Mouse (Mus musculus) kidney, postnatal 25 days (tissue): ENCODE measurements around the gene Xntrpc.
"Not testable (repeated sequence)": the region's sequence is repeated elsewhere in the genome, so short reads cannot be mapped to it uniquely, and the experiment has no call there.

Experiments
- DNase-seq, 2 experiments: peaks; one replicate each; pipeline ENCODE4 v3.0.0; 2021; ENCODE audit warnings: mixed read lengths in 2 of 2

The Xntrpc gene

DNA sequence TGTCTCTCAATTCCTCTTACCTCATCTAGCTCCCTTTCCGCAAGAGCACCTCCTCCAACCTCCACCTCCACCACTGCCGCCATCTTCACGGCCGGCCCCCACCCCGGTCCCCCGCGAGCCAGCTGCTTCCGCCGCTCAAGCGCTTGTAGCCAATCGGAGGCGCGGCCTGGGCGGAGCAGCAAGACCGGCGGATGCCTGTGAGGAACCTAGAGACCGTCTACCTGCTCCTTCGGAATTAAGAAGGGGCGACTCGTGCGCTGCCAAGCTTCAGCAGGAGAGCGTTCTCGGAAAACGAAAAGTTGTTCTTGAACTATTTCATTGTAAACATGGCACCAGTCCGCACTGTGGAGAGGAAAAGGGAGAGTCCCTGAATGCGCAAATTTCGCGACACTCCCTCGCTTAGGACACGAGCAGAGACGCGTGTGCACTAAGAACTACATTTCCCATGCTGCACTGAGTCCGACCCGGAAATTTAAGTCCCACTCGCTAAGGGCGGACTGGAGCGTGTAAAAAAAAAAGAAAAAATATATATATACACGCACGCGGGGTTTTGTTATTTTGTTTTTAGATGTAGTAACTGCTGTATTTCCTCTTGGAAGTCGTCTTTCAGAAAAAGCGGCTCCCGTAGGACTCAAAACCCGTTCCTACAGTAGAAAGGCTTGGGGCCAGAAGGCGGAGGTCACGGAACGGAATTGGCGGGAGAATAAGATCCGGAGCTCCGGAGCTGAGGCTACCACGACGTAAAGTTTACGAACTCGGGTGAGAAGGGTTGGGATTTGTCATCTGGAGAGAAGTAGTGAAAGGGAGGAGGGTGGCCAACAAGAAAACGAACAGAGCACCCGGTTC lies at the start of gene Xntrpc, which contains the start of the genes Rnf121 and Xndc1:
Xntrpc (plus strand) TSS at position 668 of the 846 bp plus-strand sequence.
Rnf121 (minus strand) TSS at position 424 of the 846 bp plus-strand sequence.
Xndc1 (plus strand) TSS at position 466 of the 846 bp plus-strand sequence.
- peak; percentile 92 to 97 for DNase-seq

DNA sequence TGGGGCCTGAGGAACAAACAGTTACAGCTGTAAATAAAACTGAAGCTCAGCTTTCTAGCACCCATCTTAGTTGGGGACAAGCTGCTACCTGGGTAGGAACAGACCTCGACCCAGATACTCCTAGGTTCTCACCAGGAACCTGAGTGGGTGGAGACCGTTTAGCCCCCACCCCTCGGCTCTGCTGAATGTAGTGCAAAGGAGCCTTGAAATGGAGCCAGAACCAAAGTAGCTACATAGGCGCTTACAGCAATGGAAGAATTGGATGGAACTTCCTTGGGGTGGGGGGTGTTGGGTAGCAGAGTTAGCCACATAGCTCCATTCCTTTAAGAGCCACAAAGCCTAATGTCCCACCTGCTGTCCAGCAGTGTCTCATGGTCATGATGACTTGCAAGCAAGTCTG lies 48.6 kb upstream of the Xntrpc start:
- no peak for DNase-seq

DNA sequence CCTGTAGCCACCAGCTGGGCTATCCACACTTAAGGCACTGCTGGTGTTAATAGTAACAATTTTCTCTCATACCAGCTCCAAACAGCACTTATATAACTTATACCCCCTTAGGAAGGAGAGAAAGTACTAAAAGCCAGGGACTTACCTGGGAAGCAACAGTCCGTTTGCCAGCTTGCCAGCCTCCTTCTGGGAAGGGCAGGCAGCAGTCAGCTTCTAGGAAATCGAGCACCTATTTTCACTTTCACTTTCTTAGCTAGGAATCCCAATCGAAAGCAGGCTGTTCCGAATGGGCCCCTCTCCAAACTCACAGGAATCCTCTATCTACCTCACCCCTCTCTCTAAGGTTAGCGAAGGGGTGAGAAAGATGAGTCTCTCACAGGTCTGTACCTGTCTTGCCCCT lies 48.1 kb upstream of the Xntrpc start:
- peak; percentile 31 to 65 for DNase-seq

GRCm38 (mm10) chr7:102018034-102018433 lies 47.5 kb upstream of the Xntrpc start:
- peak; percentile 54 to 69 for DNase-seq

GRCm38 (mm10) chr7:102018590-102018989 lies 46.9 kb upstream of the Xntrpc start, which contains the start of gene Il18bp:
Gene Il18bp, minus strand, starts transcription at chr7:102018690.
- no peak for DNase-seq

DNA sequence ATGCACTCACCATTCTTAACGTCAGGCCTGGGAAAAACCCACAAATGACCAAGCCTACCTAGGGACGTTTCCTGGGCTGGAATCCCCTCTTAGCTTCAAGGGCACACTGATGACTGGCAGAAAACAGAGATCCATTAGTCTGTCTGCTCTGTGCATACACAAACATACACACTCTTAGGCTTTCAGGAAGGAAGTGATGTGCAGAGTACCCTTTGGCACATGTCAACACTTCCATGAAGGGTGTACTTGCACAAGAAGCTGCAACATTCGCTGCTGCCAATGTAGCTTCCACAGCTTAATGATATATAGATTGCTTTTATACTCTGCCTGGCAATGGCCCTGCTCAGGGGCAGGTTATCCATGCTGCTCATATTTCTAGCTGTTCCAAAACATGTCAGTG lies 46.2 kb upstream of the Xntrpc start:
- DNase-seq = no peak

DNA sequence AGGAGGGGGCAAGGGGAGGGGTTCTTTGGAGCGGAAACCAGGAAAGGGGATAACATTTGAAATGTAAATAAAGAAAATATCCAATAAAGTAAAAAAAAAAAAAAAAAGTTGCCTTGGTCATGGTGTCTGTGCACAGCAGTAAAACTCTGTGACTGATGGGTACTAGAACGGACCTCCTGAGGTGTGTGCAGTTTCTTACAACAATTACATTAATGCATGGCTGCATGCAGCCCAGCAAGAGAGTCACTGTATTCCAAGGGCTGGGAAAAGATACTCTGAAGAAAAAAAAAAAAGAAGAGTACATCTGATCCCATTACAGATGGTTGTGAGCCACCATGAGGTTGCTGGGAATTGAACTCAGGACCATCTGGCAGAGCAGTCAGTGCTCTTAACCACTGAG lies 44.6 kb upstream of the Xntrpc start:
- not testable (repeated sequence) for DNase-seq

DNA sequence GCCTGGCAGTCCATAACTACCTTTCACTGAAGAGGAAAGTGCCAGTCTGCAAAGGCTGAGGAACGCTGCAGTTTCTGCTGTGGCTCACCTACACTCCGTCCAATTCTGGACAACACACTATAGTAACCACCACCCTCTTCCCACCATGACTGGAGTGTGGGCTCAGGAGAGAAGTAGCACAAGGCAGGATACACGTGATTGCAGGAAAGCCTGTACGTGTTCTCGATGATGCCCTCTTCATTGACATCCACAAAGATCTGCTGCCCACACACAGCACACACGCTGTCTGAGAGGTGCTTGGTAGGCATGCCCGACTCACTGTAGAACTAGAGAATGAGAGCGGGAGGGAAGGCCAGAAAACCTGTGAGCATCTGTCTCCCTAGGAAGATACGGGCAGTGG lies 41.7 kb upstream of the Xntrpc start:
- no peak for DNase-seq

DNA sequence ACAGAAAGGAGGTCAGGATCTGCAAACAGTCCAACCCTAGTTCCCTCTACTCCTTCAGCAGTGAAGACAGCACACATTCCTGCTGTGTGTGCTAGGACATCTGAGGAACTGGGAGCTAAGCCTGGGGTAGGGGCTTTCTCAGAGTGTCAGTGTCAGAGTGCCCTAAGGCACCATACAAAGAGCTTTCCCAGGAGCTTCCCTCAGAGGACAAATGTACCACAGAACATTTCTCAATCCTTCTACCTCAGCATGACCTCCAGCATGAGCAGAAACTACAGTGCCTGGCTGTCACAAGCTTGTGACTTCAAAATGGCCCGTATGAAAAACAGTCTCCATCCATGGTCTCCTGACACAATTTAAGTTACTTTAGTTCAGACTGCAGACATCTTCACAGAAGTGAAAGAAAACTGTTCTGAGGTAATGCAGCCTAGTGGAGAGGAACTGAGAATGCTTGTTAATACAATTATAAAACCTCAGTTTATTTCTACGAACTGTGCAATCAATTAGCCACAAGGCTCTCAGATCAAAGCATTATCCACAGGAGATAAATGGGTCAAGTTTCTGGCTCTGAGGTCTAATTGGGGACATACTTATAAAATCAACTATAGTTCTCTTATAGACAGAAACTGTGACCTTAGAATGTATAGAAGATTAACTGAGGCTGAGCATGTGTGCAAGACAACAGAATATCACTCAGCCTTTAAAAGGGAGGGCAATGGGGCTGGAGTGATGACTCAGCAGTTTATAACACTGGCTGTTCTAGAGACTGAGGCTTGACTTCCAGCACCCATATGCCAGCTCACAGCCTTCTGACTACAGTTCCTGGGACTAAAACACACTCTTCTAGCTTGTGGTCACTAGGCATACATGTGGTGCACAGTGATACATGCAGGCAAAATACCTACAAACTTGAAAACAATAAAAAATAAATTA lies 40.1 kb upstream of the Xntrpc start:
- DNase-seq = no peak

DNA sequence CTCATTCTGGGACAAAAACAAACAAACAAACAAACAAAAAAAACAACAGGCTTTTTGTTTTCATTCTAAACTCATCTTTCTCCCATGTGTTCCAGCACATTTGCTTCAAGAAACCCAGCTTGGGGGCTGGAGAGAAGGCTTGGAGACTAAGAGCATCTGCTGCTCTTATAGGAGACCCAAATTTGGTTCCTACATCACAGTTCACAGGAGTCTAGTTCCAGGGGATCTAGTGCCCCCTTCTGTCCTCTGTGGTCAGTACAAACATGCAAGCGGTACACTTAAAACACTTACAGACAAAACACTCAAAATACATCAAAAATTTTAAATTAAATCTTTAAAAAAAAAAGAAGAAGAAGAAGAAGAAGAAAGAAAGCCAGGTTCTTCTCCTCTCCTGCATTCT lies 30.6 kb upstream of the Xntrpc start:
- DNase-seq = peak in 1 of 2 experiments; percentile 27

DNA sequence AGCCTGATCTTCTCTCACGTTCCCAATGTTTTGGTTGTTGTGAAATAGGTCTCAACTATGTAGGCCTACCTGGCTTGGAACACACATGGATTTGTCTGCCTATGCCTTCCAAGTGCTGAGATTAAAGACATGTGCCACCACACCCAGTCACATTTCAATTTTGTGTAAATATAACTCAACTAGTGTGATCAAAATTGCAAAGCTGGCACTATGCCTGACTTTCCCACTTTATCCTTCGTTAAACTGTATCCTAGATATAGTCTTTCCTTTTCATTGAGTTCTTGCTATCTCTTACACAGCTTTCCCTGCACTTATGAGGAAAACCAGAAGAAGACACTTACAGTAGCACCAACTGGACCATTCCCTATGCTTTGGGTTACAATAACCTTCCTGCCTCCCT lies 30.0 kb upstream of the Xntrpc start:
- no peak for DNase-seq

GRCm38 (mm10) chr7:102037318-102037717 lies 28.2 kb upstream of the Xntrpc start:
- DNase-seq = no peak

DNA sequence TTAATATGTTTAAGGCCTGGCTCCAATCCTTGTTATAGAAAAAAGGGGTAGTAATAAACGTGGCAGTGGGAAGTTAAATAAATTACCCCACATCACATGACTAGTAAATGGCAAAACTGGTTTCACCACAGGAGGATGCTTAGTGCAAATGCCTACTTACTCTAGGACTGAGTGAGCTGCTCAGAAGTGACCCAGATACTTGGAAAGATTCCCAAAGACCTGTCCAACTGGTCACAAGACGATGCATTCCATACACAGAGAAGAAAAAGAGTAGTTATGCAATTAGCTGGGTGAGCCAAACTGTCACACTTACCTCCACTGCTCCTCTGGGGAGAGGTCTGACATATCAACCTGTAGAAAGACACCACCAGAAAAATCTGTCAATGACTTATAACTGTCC lies 23.2 kb upstream of the Xntrpc start:
- DNase-seq = peak in 1 of 2 experiments; percentile 42

DNA sequence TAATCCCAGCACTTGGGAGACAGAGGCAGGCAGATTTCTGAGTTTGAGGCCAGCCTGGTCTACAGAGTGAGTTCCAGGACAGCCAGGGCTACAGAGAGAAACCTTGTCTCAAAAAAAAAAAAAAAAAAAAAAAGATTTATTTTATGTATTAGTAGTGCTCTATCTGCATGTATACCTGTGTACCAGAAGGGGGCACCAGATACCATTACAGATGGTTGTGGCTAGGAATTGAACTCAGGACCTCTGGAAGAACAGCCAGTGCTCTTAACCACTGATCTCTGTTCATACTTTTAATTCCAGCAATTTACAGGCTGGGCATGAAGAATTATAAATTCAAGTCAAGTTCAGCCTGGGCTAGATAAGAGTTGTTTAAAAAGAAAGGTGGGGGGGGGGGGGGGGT lies 17.0 kb upstream of the Xntrpc start:
- not testable (repeated sequence) for DNase-seq

GRCm38 (mm10) chr7:102061353-102061752 lies 4.2 kb upstream of the Xntrpc start:
- no peak for DNase-seq

DNA sequence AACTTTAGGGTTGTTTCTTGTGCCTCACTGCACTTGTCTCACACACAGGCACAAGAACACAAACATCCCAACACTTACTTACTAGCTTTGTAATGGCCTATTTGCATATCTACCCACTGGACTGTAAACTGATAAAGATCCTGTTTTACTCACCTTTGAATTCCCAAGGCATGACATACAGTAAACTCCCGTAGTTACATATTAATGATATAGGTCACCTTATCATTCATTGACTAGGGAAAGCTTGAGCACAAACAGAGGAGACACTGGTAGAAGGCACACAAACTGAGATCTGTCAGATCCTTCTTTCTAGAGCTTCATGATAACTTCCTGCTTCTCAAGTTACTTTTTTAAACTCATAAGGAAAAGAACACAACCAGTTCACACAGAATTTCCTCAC lies 3.3 kb upstream of the Xntrpc start:
- DNase-seq = no peak

DNA sequence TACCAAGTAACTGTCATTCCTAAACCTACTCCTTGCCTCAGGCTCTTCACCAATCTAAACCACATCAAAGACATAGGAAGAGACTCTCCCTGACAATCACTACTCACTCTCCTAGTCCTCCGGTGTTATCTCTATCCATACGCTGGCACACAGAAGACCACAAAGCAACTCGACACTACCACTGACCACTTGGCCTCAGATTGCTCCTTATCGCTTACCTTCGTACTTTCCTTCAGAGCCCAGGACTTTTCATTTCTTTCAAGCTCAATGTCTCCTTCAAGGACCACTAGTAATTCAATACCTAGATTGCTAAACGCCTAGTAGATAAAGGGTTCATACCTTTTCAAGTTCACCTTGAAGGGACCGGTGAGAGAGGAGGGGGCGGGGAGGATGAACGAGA lies 1.6 kb upstream of the Xntrpc start:
- no peak for DNase-seq

DNA sequence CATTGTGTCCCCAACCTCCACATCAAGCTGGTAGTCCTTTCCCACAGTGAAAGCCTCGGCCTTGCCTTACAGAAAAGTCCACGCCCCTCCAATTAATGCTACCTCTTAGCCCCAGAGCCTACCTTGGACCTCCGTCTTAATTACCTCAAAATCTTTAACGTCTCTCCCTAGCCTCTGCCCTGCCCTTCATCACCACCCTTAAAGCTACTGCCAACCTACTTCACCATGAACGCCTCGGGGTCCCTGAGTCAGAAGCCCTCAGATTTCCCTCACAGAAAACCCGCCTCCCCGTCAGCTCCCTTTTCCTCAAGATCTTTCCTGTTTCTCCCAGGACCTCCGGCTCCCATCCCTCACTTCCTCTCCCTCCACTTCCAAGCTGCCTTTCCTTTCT lies 863 bp upstream of the Xntrpc start:
- no peak for DNase-seq

DNA sequence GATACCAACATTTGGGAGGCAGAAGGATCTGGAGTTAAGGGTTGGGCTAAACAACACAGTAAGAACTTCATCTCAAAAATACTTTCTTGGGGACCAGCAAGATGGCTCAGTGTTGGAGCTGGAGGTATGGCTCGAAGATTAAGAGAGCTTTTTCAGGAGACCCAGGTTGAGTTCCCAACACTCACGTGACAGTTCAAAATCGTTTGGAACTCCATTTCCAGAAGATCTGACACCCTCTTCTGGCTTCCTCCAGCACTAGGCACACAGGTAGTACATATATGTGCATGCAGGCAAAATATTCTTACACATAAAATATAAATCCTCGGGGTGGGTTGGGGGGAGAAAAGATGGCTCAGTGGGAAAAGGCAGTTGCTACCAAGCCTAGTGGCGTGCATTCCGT lies 850 bp downstream of the Xntrpc start:
- no peak for DNase-seq

DNA sequence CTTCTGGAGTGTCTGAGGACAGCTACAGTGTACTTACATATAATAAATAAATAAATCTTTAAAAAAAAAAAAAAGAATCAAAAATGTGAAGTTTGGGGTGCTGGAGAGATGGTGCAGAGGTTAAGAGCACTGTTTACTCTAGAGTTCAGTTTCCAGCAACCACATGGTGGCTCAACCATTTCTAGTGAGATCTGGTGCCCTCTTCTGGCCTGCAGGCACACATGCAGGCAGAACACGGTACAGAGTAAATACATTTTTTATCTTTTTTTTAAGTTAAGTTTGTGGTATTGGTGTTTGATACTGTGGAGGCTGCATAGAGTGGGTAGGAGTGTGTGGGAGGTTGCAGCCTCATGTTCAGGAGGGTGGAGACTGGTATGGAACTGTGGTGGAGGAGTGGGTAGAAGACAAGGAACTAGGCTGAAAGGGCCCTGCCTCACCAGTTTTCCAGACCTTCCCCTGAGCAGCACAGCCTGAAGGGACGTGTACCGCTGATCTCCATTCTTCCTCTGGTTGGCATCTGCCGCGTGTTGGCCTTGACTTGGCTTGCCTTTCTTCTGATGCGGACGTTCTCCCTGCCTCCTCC lies 11.3 kb downstream of the Xntrpc start:
- no peak for DNase-seq

GRCm38 (mm10) chr7:102078517-102078916 lies 13.0 kb downstream of the Xntrpc start:
- peak in 1 of 2 experiments; percentile 55 for DNase-seq

- DNase-seq = no peak
These were observed 14.8 kb downstream of the Xntrpc start for GRCm38 (mm10) chr7:102080311-102080710.

DNA sequence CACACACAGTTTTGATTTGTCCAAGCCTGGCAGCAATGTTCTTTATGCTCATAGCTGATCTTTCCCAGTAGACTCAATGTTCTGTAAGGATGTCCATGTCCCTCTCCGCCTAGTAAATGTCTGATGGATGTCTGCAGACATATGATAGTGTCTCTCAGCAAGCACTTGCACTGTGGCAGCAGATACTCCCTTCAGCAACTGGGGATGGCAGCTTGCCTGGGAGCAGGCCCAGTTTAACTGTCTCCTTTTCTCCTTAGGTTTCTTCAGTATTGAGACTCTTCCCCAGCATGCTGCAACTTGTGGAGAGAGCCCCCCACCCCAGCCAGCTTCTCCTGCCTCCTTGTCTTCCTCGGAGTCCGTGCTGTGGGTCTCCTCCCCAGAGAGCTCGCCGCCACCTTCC lies 16.3 kb downstream of the Xntrpc start:
- no peak for DNase-seq
